Mouse (Mus musculus) embryo, embryonic 9.5 days (tissue): Measurements from ENCODE around the gene Mak.
A peak's percentile ranks its signal among the peaks of the same experiment; 100 is the strongest.

ENCODE experiments used
- DNase-seq: peaks from one replicate; pipeline ENCODE4 v3.0.0-alpha.2; 2017; ENCODE audit errors: extremely low spot score

Gene Mak

GRCm38 (mm10) chr13:41079421-41079780, at the start of gene Mak:
TSS of gene Mak (minus strand) at chr13:41079706.
- peak; percentile 80 for DNase-seq

DNA sequence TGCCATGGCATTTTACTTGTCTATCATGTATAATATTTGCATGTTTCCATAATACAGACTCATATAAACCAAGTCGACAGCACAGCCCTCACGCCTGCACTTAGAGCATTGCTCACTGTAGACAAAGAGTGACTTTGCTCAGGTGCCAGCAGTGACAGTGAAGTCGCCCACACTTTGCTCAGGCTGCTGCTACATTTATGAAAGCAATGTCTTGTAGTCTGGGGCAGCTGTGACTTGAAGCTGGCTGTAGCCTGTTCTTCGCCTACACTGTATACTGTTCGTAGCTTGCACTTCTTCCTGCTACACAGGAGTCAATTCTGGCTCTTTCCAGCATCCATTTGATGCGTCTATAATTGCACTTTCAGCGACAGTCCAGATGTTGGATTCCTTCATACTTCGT, 49.6 kb upstream of the Mak start:
- no peak for DNase-seq

DNA sequence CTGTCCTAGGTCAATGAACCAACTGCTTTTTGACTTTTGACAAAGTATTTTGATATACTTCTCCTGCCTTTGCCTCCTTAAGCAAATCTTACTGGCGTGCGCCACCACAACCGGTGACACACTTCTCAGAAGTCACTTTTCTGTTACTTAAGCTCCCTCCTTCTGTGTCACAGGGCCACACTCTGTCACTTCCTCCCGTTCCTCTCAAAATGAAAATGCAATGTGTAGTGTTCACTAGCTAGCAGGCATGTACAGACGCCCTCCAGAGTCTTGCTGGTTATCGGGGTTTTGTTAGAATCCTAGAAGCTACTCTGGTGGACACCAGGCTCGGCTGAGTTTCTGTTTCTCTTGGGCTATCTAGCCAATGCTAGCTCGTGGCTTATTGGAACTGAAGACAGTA, 48.8 kb upstream of the Mak start:
- DNase-seq: no peak

DNA sequence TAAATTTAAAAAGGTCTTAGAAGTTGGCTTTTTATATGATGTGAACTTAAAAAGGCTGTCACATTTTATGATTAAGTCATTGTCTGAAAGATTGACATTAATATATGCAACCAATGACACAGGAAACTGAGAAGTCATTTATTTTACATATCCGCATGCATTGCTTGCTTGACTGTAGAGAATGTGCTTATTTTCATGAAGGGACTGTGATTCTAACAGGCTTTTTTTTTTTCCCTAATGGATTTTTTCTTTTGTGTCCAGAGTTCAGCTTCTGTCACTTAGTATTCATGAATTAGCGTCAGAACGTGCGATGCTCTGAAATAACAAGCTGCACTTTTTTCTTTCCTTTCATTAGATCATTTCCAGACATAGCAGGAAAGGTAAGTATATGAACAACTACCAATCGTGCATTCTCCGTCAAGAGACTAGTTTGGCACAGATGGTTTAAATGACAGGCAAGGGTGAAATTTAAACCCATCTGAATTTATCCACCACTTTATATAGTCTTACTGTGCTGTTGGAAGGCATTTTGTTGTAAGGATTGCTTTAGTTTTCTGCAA, 44.2 kb upstream of the Mak start:
- no peak for DNase-seq

GRCm38 (mm10) chr13:41119152-41119945, 39.8 kb upstream of the Mak start:
- no peak for DNase-seq

DNA sequence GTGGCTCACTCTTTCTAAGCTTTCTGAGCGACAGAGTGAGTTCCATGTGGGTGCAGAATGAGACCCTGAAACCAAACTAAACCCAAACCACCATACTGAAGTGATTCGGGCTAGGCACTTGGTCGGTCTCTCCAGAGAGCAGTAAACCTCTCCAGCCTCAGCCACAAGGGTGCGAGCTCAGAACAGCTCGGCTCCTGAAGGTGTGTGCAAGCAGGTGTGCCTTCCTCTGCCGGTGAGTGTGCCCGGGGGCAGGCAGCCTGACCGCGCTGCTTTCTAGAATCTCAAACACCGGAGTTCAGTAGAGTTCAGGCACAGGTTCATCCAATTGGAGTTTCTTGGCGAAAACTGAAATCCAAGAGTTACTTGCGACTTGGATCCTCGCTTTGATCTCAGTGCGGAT, 34.4 kb upstream of the Mak start, which contains the start of gene Sycp2l:
TSS of gene Sycp2l (plus strand) at position 368 of the 400 bp plus-strand sequence.
- DNase-seq: no peak

DNA sequence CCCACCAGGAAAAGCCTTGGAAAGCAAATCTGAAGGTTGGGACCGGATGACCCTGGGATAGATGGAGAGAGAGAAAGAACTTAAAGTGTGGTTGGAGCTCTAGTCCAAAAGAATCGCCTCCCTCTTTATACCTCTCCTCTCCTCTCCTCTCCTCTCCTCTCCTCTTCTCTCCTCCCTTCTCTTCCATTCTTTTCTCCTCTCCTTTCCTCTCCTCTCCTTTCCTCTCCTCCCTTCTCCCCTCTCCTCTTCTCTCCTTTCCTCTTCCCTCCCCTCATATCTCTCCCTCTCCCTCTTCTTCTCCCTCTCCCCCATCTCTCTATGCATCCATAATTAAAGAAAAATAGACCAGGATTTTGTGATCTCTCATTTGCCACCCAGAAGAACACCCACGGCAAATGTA, 31.4 kb upstream of the Mak start, which contains the start of gene Gcm2:
TSS of gene Gcm2 (minus strand) at position 101 of the 400 bp plus-strand sequence.
- DNase-seq: no peak

DNA sequence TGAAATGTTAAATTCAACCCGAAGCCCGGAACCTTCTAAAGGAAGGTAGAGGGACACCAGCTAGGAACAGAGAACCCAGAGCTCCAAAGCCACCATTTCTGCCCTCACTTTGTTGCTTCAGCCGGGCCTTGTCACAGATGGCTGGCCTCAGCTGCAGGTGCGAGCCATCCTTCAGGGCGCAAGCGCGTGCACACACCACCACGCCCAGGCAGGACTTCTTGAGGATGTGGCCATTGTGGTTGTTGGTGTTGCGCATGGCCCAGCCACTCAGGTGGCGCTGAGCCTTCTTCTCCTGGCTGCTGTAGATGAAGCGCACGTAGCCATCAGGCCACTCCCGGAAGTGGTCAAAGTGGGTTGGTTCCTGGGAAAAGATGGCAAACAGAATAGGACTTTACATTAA, 26.0 kb upstream of the Mak start:
- DNase-seq: no peak

DNA sequence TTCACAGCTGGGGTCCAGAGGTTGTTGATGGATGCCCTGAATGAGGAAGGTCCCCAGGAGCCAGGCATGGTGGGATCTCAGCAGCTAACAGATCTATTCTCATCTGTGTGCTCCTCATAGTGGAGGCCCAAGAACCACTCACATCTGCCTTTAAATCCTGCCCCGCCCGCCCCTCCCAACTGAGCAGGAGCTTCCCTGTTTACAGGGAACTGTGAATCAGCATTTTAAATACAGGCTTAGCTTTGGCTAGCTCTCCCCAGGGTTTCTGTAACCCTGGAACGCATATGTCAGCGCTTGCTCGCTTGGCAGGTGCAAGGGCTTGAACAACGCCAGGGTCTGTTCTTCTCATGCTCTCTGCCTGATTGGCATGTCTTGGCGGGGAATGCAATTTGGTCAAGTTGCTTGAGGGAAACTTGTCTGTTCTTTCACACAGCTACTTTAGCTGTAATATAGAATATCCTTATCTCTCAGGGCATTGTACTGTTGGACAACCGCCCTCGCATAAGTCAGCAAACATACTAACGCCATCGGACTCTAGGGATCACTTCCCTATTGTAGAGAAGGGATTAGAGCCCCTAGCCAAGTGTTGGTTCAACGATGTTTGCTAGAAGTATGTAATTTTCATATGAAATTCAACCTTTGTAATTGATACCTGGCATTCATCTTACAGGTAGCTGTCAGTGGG, 24.5 kb upstream of the Mak start:
- DNase-seq: no peak

DNA sequence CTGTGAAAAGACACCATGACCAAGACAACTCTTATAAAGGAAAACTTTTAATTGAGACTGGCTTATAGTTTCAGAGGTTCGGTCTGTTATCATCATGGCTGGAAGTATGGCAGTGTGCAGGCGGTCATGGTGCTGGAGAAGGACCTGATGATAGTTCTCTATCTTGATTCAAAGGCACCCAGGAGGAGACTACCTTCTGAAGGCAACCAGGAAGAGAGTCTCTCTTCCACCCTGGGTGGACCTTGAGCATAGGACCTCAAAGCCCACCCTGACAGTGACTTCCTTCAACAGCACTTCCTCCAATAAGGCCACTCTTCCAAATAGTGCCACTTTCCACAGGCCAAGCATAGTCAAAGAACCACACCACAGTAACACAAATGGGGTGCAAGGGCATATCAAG, 20.5 kb upstream of the Mak start:
- DNase-seq: no peak

- DNase-seq: no peak
Measured at GRCm38 (mm10) chr13:41098325-41098724, 18.8 kb upstream of the Mak start.

- DNase-seq: no peak
Measured at GRCm38 (mm10) chr13:41097324-41098058, 18.0 kb upstream of the Mak start.

DNA sequence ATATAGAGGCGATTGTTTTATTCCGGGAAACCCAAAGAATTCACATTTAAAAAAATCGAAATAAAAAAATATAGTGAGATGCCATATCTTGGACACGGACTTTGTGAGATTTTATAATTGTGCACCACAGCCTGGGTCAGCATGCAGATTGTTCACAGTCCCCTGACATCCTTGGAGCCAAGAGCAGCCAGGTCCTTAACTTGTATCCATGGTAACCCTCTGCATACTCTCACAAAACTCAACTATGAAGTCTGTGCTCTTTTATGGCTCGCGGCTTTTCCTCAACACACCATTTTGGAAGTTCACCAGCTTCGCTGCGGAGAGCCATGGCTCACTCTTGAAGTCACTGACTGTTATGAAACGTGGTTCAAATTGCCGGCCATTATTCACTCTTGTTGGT, 14.7 kb upstream of the Mak start:
- no peak for DNase-seq

GRCm38 (mm10) chr13:41091271-41091670, 11.8 kb upstream of the Mak start:
- peak; percentile 55 for DNase-seq

DNA sequence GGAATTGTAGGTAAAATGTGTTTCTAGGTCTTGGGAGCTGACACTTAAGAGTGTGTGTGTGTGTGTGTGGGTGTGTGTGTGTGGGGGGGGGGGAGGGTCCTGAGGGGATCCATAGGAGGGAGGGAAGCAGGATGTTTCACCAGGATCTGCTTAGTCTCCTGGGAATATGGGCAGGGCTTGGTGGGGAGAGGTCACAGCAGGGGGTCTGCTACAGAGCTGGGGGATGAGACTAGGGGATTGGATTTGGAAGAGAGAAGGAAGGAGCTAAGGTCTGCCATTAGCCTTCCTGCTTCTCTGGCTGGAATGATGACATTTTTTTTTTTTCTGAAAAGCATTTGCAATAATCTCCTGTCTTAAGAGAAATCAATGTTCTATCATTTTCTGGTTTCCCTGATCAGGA, 9.2 kb upstream of the Mak start:
- no peak for DNase-seq

DNA sequence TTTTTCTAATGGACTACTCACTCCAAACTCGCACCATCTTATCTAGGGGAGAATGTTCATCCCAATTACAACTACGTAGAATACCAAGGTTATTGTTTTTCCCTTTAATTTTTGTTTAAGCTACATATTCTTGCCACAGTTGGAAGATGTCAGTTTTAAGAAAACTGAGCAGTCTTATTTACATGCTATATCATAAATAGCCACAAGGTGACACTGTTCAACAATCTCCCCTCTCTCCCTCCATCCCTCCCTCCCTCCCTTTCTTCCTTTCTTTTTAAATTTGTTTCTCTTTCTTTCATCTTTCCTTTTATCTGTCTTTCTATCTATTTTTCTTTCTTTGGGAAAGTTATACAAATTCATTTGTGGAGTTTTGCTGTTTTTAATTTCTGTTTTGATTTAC, 5.6 kb upstream of the Mak start:
- DNase-seq: no peak

DNA sequence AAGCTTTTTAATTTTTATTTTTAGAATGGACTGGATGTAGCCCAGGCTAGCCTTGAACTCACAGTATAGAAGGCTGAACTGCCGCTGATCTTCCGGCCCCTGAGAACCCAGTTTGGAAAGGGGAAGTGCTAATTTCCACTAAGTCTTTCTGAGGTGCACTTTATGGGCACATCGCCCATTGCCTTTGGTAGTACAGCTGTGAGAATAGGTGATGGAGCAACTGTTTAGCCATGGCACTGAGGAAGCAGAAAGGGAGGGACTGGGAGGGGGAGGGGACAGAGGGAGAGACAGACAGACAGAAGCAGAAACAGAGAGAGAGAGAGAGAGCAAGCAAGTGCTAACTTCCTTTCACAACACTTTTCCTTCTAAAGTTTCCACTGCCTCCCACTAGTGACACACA, 5.0 kb upstream of the Mak start:
- no peak for DNase-seq

DNA sequence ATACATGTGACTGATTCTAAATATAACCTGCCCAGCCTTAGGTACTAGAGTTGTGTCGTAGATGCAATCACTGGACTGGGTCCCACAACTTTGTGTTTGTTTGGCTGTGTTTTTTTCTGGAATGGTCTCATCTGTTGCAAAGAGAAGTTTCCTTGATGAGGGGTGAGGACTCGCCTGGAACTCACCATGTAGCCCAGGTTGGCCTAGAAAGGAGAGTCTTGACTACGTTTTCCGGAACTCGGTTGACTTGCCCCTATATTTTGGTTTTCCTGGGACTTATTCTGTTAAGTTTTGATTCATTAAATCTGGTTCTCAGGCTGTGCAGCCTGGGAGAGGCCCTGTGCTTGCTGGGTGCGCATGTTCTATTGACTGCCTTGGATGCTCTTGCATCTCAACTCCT, 1.2 kb upstream of the Mak start:
- no peak for DNase-seq

DNA sequence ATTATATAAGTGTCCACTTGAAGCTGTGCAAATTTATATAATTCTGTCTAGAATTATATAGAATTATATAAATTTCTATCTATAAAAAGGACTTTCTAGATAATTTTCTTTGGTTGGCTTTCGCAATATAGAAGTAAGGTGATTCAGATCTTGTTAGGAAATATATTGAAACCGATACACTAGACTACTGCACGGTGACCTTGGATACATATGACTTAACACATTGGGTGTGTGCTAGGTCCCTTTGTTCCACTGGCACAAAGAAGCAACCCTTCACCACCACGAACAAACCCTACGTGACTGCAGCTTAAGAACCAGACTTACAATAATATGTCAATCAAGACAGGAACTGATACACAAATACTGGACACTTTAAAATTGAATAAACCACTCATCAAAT, 353 bp upstream of the Mak start:
- no peak for DNase-seq

- no peak for DNase-seq
Measured at GRCm38 (mm10) chr13:41078690-41079420, 651 bp downstream of the Mak start.

DNA sequence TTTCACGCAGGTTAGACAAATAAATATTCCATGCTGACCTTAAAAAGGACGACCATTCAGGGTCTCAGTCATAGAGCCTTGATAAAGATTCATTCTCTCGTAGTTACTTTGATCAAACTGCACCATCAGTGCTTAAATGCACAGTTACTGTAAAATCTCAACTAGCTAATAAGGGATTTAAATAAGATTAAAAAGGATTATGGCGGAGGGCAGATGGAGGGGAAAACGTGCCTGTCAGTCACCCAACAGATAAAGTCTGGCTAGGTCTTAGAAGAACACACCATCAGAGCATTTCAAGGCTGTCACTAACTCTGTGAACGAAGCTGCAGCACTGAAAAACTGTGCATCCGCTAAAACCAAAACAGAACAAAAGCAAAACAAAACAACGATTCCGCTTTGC, 1.6 kb downstream of the Mak start:
- DNase-seq: no peak

- DNase-seq: no peak
Measured at GRCm38 (mm10) chr13:41073819-41074218, 5.7 kb downstream of the Mak start.
